Mouse (Mus musculus): ENCODE data around the gene Cnnm3.
"Not testable (repeated sequence)": the region's sequence is repeated elsewhere in the genome, so short reads cannot be mapped to it uniquely, and the experiment has no call there.

Cnnm3 gene

DNA sequence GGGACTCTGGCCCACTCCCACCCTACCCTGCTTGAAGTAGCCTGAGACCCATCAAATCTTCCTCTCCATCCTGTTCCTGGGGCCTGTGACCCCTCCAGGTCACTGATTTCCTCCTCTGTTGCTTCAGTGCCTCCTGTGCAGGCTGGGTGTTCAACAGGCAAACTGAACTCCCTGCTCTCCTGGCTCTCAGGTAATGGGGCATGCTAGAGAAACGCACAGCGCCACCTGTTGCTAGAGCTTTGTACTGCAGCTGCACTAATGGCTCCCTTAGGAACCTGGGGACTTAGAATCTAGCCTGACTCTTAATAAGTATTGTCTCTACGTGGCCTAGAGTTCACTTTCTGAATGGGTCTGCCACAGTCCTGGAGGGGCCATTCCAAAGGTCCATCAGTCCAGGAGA lies 10.4 kb upstream of the Cnnm3 start:
- DNase-seq: peak; percentile 88 to 90

DNA sequence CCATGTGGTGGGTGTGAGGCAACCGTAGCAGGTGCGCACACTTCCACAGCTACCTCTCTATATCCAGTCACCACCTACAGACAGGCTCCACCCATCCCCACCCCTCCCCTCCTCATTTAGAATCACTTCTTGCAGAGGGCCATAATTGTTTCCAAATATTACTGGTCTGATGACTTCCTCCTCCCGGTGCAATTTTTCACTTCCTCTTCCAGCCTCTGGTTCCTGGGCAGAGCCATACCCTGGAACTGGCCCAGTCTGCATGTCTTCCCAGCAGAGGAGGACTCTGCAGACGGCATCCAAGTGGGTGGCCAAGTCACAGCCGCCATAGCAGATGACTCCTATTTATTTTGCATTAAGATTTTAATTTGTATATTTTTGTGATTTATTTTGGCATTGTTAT lies 3.4 kb upstream of the Cnnm3 start:
- no peak for DNase-seq

DNA sequence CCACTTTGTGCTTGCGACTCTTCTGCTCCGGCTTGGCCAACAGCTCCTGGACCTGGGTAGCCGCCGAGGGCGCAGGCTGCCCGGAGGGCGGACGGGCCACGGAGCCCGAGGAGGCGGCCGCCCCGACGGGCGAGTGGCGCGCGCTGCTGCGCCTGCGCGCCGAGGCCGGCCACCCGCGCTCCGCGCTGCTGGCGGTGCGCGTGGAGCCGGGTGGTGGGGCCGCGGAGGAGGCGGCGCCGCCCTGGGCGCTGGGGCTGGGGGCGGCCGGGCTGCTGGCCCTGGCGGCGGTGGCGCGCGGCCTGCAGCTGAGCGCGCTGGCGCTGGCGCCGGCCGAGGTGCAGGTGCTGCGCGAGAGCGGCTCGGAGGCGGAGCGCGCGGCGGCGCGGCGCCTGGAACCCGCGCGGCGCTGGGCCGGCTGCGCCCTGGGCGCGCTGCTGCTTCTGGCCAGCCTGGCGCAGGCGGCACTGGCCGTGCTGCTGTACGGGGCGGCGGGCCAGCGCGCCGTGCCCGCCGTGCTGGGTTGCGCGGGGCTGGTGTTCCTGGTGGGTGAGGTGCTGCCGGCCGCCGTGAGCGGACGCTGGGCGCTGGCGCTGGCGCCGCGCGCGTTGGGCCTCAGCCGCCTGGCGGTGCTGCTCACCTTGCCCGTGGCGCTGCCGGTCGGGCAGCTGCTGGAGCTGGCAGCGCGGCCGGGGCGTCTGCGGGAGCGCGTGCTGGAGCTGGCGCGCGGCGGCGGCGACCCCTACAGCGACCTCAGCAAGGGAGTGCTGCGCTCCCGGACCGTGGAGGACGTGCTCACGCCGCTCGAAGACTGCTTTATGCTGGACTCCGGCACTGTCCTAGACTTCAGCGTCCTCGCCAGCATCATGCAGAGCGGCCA lies 660 bp downstream of the Cnnm3 start:
- peak; percentile 59 to 73 for DNase-seq

DNA sequence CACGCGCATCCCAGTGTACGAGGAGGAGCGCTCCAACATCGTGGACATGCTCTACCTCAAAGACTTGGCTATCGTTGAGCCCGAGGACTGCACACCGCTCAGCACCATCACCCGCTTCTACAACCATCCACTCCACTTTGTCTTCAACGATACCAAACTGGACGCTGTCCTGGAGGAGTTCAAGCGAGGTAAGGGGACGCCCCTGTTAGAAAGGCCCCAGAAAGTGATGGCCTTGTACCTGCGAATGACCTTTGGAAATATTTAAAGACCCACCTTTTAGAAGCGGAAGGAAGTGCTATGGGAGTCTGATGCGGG lies 1.3 kb downstream of the Cnnm3 start:
- no peak for DNase-seq

DNA sequence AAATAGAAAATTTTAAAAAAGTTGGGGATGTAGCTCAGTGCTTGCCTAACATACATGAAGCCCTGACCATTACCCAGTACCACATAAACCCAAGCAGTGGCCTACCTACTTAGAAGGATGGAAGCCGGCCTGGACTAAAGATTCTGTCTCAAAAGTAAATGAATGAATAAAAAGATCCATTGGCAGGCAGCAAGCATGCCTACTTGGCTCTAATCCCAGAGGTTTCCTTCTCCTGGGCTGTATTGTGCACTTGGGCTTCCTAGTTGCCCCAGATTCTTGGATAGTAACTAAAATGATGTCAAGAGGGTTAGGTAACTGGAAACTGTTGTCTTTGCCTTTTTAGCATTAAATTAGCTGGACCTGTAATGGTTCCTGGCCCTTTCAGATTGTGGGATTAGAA lies 1.6 kb downstream of the Cnnm3 start:
- DNase-seq: no peak

DNA sequence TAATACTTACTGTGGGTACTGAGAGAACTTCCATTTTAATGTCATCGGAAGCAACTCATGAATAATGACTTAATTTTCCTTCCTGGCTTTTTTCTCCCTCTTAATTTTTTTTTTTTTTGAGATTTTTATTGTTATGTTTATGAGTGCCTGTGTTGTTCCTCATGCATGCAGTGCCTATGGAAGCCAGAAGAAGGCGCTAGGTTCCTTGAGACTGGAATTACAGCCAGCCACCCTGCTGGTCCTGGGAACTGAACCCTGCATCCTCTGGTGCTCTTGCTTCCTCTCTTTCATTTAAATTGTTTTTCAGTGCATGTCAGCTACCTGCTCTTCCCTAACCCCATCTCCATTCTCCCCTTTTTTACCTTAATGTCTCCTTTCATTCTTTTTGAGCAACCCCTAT lies 2.1 kb downstream of the Cnnm3 start:
- peak; percentile 61 to 72 for DNase-seq

DNA sequence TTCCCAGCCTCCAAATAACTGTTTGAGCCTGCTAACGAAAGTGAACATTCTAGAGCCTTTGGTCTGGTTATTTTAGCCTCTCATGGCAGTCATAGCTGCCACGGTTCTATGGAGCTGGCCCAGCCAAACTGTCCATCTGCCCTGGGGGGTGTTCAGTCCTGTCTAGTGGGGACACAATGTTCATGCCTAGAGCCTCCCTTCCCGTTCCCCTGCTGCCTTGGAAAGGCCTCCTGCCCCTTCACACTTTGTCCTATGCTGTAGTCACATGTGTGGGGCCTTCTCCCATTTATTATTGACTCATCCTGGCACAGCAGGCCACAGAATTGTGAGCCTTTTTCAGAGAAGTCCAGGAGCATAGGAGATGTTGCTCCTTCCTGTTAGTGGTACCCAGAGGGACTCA lies 6.6 kb downstream of the Cnnm3 start:
- DNase-seq: no peak

DNA sequence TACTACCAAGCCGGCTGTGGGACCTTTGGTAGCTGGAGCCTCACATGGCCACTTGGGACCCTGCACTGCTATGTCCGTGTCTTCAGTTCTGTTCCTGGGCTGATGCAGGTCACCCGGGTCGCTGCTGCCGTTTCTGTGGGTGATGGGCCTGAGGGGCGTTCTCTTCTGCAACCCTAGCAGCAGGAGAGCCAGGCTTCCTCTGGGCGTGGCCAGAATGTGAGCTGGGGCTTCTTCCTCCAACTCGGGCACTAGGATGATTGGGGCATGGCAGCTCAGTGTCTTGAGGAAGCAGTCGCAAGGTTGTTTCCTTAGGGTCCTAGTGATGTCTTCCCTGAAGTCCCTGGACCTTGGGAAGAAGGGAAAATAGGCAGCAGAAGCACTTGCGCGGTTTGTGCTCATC lies 8.0 kb downstream of the Cnnm3 start:
- DNase-seq: no peak

DNA sequence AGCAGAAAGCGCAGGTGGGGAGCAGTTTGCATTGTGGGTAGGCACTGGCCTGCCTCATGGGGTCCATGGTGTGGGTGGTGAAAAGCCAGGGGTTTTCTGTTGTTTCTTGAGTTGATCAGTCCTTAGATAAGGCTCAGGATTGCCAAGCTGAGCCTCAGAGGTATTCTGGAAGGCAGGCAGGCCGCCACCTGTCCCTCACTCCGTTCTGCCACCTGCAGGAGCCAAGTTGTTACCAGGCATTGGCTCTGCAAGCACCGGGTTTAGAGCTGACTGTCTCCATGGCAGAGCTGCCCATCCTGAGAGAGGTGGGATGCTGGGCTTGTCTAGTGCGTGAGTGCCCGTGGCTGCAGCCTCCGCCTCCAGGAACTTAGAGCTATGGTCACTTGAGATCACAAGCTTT lies 10.5 kb downstream of the Cnnm3 start:
- DNase-seq: no peak

DNA sequence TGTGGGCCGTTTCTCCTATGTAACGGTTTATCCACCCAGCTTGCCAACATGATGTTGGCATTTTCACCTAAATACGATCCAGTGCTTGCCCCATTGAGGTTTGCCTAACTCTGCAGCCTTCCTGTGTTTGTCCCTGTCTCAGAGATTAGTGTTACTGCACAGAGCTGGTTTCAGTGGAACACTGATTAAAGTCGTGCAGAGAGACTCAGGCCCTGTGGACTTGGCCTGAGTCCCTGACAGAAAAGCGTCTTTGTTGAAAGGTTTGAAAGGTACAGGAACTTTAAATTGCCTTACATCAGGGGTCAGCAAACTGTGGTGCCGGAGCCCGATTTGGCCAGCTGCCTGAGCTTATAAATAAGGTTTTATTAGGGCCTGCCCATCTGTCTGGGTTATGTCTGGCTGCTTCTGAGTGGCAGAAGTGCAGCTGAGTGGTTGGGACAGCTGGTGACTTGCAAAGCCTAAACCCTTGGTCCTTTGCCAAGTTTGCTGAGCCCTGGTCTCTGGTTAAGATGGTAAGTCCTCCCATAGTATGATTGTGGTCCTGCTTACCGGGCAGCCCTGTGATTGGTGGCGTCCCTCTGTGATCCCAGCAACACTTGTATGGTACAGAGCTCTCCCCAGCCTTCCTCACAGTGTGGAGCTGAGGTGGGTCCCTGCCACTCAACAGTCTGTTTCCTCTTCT lies 11.8 kb downstream of the Cnnm3 start:
- no peak for DNase-seq

DNA sequence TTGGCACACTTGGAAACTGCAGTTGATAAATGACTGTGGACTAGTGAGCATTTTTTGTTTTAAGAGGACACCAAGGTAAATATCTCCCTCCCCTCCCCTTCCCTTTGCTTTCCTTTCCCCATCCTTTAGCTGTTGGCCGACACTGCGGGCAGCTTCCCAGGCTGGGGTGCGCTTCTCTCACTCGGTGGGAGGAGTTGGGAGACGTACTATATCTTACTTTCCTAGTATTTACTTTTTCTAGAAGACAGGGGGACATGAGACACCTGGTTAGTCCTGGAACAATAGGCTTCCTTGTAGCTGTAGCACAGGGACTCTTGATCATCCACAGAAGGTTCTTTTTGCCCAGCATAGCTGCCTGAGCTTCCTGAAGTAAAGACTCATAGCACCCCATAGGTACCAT lies 12.4 kb downstream of the Cnnm3 start:
- DNase-seq: no peak

DNA sequence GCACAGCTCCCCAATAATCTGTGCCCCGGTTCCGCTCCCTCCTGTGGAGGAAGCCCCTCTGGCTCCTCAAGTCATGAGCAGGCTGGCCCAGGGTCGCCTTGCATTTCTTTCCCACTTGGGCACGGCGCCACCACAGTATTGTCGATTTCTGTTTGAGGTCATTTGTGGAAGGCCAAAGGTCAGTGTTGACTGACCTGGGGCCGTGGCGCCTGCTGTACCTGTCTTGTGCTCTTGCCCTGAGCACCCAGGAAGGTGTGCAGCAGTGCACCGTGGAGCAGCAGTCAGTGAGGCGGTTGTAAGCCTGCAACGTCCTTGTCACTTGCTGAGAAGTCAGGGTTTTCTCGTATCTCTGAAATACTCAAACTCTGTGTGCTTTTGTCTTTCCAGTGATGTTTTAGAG lies 14.1 kb downstream of the Cnnm3 start:
- no peak for DNase-seq

DNA sequence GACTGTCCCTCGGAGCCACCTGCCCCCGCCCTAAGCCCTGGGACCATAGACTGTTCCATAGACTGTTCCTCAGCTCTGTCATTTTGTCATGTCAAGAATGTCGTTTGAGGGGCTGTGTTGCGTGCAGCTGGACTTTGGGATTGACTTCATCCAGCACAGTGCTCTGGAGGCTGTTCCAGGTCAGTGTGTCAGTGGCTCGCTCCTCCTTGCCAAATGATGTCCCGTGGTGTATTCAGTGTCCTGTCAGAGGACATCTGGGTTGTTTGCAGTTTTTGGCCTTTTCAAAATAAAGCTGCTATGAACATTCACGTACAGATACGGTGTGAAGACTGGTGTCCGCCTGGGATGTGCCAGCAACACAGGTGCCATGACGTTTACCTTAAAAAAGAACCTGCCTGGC lies 15.2 kb downstream of the Cnnm3 start:
- no peak for DNase-seq

DNA sequence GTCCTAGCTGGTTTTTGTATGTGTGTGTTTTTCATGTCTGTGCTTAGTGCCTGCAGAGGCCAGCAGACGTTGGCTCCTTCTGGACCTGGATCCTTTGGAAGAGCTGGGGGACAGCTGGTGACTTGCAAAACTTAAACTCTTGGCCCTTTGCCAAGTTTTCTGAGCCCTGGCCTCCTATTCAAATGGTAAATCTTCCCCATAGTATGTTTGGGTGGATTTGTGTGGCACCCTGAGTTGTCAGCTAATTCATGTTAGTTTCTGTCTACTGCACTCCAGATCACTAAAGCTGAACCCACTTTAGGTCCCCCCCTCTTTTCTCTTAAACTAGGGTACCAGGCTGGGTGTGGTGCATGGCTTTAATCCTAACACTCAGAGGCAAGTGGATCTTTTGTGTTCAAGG lies 16.7 kb downstream of the Cnnm3 start:
- no peak for DNase-seq

DNA sequence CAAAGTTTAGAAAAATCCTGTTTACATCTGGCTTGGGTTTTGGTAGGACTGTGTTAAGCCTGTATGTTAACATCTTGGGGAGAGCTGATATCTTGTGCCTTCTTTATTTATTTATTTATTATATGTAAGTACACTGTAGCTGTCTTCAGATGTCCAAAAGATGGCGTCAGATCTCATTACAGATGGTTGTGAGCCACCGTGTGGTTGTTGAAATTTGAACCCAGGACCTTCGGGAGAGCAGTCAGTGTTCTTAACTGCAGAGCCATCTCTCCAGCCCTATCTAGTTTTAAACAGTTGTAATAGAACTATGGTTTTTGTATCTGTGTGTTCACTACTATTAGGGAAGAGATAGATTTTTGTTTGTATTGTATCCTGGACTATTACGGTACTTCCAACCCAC lies 17.6 kb downstream of the Cnnm3 start:
- no peak for DNase-seq

DNA sequence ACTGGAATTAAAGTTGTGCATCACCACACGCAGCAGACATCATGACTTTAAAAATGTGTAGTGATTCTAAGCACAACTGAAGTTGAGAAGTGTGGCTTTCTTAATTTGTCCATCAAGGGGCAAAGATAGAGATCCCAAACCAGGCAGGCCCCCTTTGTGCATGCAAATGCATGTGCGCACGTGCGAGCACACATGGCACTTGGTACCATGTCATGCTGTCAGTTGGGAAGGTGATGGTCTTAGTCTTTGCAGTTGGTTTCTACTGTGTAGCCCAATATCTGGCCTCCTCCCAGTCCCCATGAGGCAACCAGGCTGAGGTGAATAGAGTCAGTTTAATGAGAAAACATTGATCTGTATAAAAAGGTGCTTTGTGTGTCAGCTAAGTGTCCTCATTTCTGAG lies 18.2 kb downstream of the Cnnm3 start:
- DNase-seq: no peak

DNA sequence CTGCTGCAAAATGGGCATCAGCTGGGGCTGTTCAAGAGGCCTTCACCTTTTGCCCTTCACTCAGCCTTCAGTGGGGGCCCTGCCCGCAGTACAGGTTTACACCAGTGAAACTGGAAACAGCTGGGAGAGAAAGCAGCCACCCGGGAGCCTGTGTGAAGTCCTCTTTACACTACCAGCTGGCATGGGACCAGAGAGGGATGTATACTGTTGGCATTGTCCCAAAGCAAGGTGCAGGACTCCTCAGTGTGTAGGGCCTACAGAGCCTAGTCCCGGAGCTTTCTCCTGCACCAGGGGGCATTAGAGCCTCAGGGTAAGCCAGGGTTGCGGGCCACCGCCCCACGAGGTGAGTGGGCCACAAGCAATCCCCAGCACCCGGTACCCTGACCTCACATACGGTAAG lies 18.8 kb downstream of the Cnnm3 start:
- peak in 1 of 2 experiments; percentile 47 for DNase-seq

DNA sequence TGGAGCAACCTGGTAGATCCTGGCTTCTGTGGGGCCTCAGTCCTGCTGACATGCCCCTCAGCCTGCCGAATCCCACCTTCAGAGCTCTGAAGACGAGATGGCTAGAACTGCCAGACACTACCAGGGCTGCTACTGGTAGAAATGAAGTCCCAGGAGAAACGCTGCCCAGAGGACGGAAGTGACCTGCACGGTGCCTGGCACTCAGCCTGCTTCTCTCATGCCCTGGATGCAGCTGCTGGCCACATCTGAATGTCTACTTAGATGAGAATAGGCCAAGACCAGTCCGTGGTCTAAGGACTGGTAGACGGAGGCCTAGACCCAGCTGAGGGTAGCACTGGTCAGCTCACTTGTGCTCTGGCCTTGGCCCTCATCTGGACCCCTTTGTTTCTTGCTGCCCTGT lies 19.3 kb downstream of the Cnnm3 start:
- DNase-seq: no peak

DNA sequence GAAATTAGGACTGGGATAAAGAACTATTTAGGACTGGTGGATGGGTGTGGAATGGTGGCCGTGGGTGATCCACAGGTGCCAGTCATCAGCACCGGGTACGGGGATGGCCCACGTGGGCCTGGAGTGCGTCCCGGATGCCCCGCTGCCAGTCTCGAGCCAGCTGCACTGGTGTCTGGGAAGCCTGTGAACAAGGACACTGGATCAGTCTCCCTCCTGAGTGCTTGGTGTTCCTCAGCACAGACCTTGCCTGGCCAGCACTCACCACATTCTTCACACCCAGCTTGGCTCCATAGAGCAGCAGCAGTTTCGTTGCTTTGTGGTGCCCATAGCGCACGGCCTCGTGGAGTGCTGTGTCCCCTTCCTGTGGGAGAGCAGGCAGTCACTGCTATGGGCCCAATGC lies 19.8 kb downstream of the Cnnm3 start:
- DNase-seq: no peak

DNA sequence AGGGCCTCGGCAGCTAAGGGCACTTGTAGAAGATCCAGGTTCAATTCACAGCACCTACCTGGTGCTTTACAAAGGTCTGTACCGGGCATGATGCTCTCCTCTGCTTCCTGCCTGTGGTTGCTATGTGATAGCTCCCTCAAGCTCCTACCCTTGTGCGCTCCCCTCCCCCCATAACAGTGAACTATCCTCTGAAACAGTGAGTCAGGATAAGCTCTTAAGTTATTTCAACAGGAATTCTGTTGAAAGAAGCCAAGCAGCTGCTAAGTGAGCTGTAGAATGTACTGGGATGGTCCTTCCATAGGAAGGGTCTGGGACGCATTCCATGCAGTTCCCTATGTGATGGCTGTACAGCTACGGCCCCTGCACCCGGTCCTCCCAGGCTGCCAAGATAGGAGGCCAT lies 21.9 kb downstream of the Cnnm3 start:
- DNase-seq: no peak

DNA sequence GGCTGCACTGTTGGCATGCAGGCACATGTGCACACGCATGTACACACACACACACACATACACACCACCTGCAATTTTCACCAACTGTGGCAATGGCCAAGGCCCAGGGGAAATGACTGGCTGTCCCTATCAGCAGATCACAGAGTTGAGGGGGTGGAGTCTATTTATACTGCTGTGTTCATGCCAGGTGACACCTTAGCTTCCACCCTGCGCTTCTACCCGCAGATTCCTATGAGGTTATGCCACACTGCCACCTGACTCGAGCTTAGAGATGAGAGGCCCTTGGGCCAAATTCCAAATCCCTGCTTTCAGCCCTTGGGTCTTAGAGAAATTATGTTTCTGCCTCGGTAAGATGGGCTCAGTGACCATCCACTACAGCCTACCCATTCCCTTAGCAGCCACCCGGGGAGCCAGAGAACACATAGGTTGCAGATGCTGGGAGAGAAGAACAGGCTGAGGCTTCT lies 23.0 kb downstream of the Cnnm3 start:
- peak in 1 of 2 experiments; percentile 53 for DNase-seq

DNA sequence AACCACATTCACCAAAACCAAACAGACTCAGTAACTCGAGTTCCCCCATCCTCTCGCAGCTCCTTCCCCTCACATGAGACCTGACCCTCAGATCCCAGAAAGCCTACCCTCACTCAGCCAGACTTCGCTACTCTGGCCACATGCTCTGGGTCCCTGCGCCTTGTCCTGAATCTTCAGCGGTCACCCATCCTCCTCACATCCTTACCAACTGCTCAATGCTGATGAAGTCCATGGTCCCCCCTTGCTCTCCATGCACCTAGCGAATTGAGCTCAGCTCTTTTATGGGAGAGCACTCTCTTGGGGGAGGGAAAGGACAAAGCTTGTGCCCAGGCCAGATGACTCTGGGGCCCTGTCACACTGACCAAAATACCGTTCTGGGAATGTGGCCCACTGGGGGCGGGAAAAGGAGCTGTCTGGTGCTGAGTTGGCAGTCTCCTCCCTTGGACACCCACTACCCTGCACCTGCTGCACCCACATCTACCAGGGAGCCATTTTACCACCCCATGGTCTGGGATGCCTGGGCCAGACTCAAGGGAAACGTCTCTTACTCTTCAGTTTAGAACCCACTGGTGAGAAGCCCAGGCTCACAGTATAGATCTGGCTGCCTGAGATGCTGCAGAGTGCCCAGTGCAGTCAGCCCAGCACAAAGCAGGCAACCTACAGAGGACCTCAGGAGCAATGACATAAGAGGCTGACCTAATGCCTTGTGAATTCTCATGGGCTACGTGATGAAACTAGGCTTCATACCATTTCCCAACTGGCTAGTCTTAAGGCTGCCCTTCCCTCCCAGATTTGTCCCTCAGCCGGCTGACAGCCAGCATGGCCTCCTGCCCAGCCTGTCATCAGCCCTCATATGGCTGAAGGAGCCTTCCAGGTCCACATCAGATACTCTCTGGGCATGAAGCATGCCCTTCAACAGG lies 24.1 kb downstream of the Cnnm3 start:
- DNase-seq: no peak

DNA sequence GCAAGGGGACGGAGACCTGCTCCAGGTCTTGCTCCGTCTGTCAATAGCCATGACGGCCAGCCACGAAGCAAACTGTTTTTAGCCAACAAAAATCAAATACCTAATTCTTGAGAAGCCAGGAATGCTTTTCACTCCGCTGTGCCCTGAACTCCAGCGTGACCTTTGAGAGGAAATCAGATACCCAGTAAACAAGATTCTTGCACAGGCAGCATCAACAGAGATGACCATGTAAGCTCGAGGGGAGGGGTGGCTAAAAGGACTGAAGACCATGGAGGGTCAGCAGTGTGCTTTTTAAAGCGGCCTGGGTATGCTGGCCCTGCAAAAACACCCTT lies 24.7 kb downstream of the Cnnm3 start:
- DNase-seq: no peak

DNA sequence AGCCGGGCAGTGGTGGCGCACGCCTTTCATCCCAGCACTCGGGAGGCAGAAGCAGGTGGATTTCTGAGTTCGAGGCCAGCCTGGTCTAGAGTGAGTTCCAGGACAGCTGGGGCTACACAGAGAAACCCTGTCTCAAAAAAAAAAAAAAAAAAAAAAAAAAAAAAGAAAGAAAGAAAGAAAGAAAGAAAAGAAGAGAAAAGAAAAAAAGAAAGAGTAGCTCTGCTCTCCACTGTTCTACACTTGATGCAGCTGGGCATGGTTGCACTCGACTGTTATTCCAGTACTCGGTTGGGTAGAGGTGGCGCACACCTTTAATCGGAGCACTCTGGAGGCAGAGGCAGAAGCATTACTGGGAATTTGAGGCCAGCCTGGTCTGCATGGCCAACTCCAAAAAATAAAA lies 25.1 kb downstream of the Cnnm3 start, which contains the start of gene Ankrd23:
Gene Ankrd23, minus strand, starts transcription at position 101 of the 400 bp plus-strand sequence.
- not testable (repeated sequence) for DNase-seq
